Mouse (Mus musculus) spleen, postnatal 4 days (tissue): ENCODE measurements around the gene Olfr918.

Experiments
- DNase-seq, 2 experiments: peaks; one replicate each; pipeline ENCODE4 v3.0.0; 2022; ENCODE audit warnings: low spot score in 2 of 2

Olfr918 gene

GRCm38 (mm10) chr9:38674501-38674900 is at the start of gene Olfr918:
Gene Olfr918 (minus strand): TSS chr9:38674601.
- DNase-seq = no peak

- no peak for DNase-seq
Measured at GRCm38 (mm10) chr9:38724044-38724443, 49.6 kb upstream of the Olfr918 start.

- no peak for DNase-seq
Measured at GRCm38 (mm10) chr9:38718927-38719441, 44.6 kb upstream of the Olfr918 start.

- no peak for DNase-seq
Measured at GRCm38 (mm10) chr9:38718102-38718501, 43.7 kb upstream of the Olfr918 start, which contains the start of gene Vwa5a. Gene Vwa5a (plus strand): TSS chr9:38718268.

- no peak for DNase-seq
Measured at GRCm38 (mm10) chr9:38672887-38673286, 1.5 kb downstream of the Olfr918 start.

DNA sequence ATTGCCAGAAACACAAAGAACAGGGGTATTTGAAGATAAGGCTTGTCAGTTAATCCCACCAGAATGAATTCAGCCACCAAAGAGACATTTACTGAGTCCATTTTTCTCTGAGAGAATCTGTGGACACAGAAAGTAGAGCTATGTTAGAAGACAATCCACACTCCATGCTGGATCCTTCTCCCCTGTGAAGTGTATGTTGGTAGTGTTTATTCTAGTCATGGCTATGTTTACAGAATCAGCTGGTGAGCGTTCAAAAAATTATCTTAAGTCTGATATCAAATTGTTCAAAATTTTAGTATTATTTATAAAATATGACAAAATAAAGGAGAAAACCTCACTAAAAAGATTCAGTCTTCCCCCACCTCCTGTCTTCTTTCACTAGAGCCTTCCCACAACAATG is 8.7 kb downstream of the Olfr918 start, which contains the start of gene Olfr917:
Gene Olfr917, minus strand, starts transcription at position 101 of the 400 bp plus-strand sequence.
- no peak for DNase-seq

DNA sequence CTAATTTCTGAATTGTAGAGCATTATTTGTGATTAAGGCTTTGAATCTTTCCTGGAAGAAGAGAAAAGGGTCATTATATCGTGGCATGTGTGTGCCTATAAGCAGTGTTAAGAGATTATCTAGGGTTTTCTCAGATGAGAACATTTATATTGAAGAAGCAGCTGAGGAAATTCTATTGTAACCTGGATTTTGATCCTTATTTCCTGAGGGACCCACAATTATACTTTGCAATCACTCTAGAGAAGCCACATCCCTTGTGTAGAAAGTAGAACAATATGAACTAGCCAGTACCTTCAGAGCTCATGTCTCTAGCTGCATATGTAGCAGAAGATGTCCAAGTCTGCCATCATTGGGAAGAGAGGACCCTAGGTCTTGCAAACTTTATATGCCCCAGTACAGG is 14.6 kb downstream of the Olfr918 start, which contains the start of gene Olfr916:
Gene Olfr916, minus strand, starts transcription at position 101 of the 400 bp plus-strand sequence.
- DNase-seq = no peak

DNA sequence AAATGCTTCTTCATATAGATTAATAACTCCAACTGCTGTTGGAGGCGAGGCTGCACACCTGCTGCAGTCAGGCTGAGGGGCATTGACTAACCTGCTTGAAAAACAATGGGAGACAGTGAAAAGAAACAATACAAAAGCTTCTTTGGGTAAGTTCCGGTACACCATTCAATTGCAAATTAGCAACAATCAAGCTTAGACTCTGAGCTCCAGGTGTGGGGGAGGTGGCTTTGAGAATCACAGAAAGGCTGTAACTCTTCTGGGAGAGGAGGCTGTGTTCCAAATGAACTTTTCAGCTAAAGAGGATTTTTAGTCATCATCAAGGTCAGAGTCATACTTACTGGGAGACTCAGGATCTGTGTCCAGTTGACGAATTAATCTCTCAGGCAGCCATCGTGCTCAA is 42.0 kb downstream of the Olfr918 start:
- DNase-seq = no peak
